Mouse (Mus musculus) kidney, postnatal 0 days (tissue): ENCODE measurements around the gene Ccdc177. TPM values are rescaled to one million over a fixed set of nuclear protein-coding genes. Genes with fewer than 3 reads are reported as not detected.

Source experiments
- ATAC-seq: fragments of 200-750 bp; cut with Nextera tagmentation; replicated peaks from 2 replicates; pipeline ENCODE4 v1.8.0; 2017; ENCODE audit warnings: low read depth, moderate number of reproducible peaks, moderate TSS enrichment, moderate library complexity; ENCODE audit not compliant: low FRiP score
- DNase-seq: peaks from one replicate; pipeline ENCODE4 v3.0.0-alpha.2; 2016; ENCODE audit warnings: low spot score
- H3K27ac ChIP-seq: fragments of 300-500 bp; sonication (generic); 2 replicates; pipeline ENCODE4 v1.5.1; 2014; ENCODE audit warnings: mild to moderate bottlenecking
- H3K27me3 ChIP-seq: fragments of 300-500 bp; sonication (generic); 2 replicates; pipeline ENCODE4 v1.6.1; 2014; ENCODE audit warnings: low read length, mixed read lengths; ENCODE audit not compliant: insufficient read depth
- H3K36me3 ChIP-seq: fragments of 300-500 bp; sonication (generic); 2 replicates; pipeline ENCODE4 v1.6.1; 2014; ENCODE audit warnings: low read length, mixed read lengths; ENCODE audit not compliant: insufficient read depth
- H3K4me1 ChIP-seq: fragments of 300-500 bp; sonication (generic); replicated peaks from 2 replicates; pipeline ENCODE4 v1.6.1; 2014; ENCODE audit warnings: antibody characterized with exemption, low read length, mixed read lengths; ENCODE audit not compliant: insufficient read depth
- H3K4me2 ChIP-seq: fragments of 300-500 bp; sonication (generic); 2 replicates; pipeline ENCODE4 v1.6.1; 2014; ENCODE audit warnings: mild to moderate bottlenecking, low read length, moderate library complexity, mixed read lengths
- H3K4me3 ChIP-seq: fragments of 300-500 bp; sonication (generic); replicated peaks from 2 replicates; pipeline ENCODE4 v1.5.1; 2014; ENCODE audit warnings: low read depth, low read length
- H3K9ac ChIP-seq: fragments of 300-500 bp; sonication (generic); 2 replicates; pipeline ENCODE4 v1.6.1; 2014; ENCODE audit warnings: low read depth, low read length
- H3K9me3 ChIP-seq: fragments of 300-500 bp; sonication (generic); replicated peaks from 2 replicates; pipeline ENCODE4 v1.6.1; 2016; ENCODE audit warnings: low read length, inconsistent platforms, mixed read lengths
- CTCF ChIP-seq: IDR thresholded peaks from 2 replicates; pipeline ENCODE4 v1.5.1; 2016; ENCODE audit warnings: antibody characterized with exemption, low read depth, mild to moderate bottlenecking, moderate library complexity
- WGBS: fragments of 180-500 bp; shearing (Covaris S2); extraction: QIAGEN DNeasy Blood & Tissue Kit; methylation state at CpG from one replicate; pipeline ENCODE4 v1.1.7; 2014; 5-methylcytosine and 5-hydroxymethylcytosine counted together
- polyA plus RNA-seq: library from polyadenylated mRNA; unstranded; fragments of >200 nt; fragmentation: Nextera tagmentation; extraction: Ambion mirVana; gene quantifications from 2 replicates; pipeline ENCODE4 v1.2.1, GENCODE M21; 2015

Gene Ccdc177
- polyA plus RNA-seq, 1 experiment from 2014 or later, result 0.08 TPM

DNA sequence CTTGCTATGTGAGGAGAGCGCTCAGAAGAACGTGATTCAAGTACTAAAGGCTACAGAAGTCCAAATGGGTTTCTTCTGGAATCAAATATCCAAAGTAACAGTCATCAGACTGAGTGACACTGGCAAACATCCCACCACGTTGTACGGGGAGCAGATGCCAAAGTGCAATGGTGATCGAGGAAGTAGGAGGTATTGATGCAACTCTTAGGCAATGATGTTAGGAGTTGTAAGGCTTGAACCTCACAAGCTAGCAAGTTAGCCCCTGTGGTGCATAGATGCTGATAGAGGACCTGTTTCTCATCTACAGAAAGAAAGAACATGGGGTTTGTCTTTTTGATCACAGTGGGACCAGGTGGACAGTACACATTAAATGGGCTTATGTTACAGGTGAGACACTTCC lies 2.5 kb upstream of the Ccdc177 start:
- ATAC-seq, result no peak
- no peaks in the 10 kb centered on the region for H3K9me3 ChIP-seq
- peaks cover 21% of the 10 kb centered on the region for H3K4me1 ChIP-seq
- no peak overlapping the region for H3K4me2 ChIP-seq
- no peak for DNase-seq
- 84% methylated on average over 5 of the region's 5 CpGs for WGBS
- H3K4me3 ChIP-seq, result no peak overlapping the region
- no peak for TF ChIP-seq CTCF
- H3K27ac ChIP-seq, result no peak overlapping the region
- no peaks in the 10 kb centered on the region for H3K36me3 ChIP-seq
- no peak overlapping the region for H3K9ac ChIP-seq
- H3K27me3 ChIP-seq, result peaks cover 30% of the 10 kb centered on the region

DNA sequence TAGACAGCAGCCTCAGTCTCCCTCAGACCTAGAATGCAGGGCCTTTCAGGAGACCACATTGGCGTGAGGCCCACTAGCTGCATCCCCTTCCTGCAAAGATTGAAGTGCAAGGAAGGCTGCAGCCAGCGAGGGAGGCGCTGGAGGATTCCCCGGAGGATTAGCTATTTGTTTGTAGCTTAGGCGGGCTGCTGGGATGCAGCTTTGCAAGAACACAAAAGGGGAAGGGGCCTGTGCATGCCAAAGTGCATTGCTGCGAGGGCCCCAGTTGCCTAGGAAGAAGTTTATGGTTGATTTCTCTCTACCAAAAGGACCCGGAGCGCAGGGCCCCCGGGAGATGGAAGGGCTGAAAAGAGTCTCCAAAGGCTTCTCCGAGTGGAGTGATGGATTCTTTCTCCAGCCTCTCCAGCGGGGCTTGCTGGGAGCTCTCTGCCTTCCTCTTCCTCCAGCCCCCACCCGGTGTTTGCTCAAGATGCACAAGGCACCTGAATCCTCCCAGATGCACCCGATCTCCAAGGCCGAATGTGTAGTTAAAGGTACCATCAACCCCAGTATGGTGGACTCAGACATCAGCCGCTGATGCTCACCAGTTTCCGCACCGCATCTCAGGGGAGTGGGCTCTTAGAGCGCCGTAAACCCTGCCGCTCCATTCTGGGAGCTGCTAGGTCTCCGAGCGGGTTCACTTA lies 633 bp downstream of the Ccdc177 start:
- peak overlapping the region; percentile 94 for H3K4me2 ChIP-seq
- no peak for ATAC-seq
- no peaks in the 10 kb centered on the region for H3K9me3 ChIP-seq
- no peak overlapping the region for H3K27ac ChIP-seq
- peaks cover 53% of the 10 kb centered on the region for H3K27me3 ChIP-seq
- WGBS, result 3% methylated on average over 22 of the region's 22 CpGs
- no peaks in the 10 kb centered on the region for H3K36me3 ChIP-seq
- peaks cover 30% of the 10 kb centered on the region for H3K4me1 ChIP-seq
- DNase-seq, result peak; percentile 10
- no peak for TF ChIP-seq CTCF
- H3K4me3 ChIP-seq, result peak overlapping the region; percentile 35
- H3K9ac ChIP-seq, result 0 out of 2 replicates have a peak overlapping the region, but pooled peaks have one; percentile 10

DNA sequence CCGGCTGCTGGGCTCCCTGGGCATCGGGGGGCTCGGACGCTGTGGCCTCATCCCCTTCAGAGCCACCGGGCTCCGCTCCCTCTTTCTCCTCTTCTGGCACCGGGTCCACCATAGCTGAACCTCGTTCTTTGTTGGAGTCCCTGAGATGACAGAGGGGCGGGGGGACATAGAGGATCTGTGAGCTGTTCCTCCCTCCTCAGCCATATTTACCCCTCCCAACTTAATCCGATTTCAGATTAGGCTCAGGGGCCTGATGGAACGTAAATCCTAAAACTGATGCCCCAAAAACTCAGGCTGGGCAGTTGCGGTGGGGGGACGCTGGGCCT lies 1.1 kb downstream of the Ccdc177 start:
- peaks cover 30% of the 10 kb centered on the region for H3K4me1 ChIP-seq
- TF ChIP-seq CTCF, result no peak
- H3K27me3 ChIP-seq, result peaks cover 53% of the 10 kb centered on the region
- peak overlapping the region; percentile 50 for H3K4me3 ChIP-seq
- no peak overlapping the region for H3K27ac ChIP-seq
- ATAC-seq (0 out of 2 replicates have a peak, but pooled peaks have one; percentile 2), DNase-seq (no peak)
- peak overlapping the region; percentile 94 for H3K4me2 ChIP-seq
- no peaks in the 10 kb centered on the region for H3K36me3 ChIP-seq
- peak overlapping the region; percentile 24; the same call in 1 of the 2 replicates for H3K9ac ChIP-seq
- 13% methylated on average over 13 of the region's 13 CpGs for WGBS
- H3K9me3 ChIP-seq, result no peaks in the 10 kb centered on the region

DNA sequence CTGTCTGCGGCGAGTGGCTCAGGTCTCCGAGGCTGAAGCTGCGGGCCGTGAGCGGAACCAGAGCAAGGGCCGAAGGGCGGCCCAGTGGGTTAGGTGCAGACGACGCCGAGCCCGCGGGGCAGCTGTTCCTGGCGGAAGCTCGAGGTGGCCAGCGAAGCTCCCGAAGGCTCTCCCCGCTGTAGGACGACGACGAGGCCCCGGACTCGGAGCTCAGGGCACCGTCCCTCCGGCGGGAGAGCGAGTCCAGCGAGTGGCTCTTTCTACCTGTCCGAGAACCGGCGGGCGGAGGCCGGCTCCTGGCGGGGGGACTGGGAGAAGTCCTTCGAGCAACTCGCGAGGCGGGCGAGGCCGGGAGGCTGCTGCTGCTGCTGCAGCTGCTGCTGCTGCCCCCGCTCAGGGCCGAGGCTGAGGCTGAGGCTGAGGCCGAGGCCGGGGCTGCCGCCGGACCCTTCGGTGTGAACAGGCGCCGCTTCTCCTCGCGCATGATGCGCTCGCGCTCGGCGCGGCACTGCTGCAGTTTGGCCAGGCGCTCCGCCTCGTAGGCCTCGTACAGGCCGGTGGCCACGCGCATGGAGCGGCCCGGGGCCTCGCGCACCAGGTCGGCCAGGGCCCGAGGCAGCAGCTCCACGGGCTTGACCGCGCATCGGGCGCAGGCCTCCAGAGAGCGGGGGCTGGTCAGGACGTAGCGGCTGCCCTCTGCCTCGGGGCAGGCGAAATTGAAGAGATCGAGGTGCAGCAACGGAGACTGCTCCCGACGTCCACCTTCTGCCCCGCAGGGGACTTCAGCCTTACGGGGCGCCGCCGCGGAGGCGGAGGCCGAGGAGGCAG lies 1.7 kb downstream of the Ccdc177 start:
- DNase-seq, result peak; percentile 36
- Histone ChIP-seq H3K27me3 (peaks cover 53% of the 10 kb centered on the region), H3K4me3 (peak overlapping the region; percentile 50), H3K4me1 (peaks cover 30% of the 10 kb centered on the region), H3K36me3 (no peaks in the 10 kb centered on the region), H3K9me3 (no peaks in the 10 kb centered on the region), H3K9ac (peak overlapping the region; percentile 50), H3K27ac (no peak overlapping the region), H3K4me2 (peak overlapping the region; percentile 94)
- WGBS, result 1% methylated on average over 87 of the region's 92 CpGs
- ATAC-seq, result 0 out of 2 replicates have a peak, but pooled peaks have one; percentile 15
- no peak for TF ChIP-seq CTCF

DNA sequence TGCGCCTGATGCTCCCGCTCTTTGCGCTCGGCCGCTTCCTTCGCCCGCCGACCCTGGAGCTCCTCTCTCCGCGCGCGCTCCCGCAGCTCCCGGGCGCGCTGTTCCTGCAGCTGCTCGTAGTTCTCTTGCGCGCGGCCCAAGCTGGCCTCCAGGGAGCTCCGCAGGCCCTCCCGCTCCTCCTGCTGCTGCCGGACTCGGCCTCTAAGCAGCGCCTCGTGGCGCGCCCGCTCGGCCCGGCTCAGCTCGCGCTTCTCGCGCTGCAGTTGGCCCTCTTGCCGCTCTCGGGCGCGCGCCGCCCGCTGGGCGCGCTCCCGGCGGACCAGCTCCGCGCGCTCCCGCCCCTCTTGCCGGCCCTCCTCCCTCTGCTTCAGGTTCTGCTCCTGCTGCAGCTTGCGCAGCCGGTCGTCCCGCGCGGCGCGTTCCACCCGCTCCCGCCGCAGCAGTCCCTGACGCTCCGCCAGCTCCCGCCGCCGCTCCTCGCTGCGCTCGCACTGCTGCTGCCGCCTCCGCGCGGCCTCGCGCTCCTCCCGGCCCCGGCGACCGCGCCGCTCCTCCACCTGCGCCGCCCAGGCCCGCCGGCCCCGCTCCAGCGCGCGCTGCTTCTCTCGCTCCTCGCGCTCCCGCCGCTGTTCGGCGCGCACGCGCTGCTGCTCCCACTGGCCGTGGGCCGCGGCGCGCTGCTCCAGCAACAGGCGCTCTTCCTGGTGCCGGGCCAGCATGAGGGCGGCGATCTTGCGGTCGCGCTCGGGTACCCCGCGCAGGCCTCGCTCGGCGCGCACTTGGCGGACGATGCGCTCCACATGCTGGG lies 2.5 kb downstream of the Ccdc177 start:
- TF ChIP-seq CTCF, result no peak
- Histone ChIP-seq H3K27me3 (peaks cover 53% of the 10 kb centered on the region), H3K4me1 (peaks cover 30% of the 10 kb centered on the region), H3K9ac (peak overlapping the region; percentile 50), H3K4me2 (peak overlapping the region; percentile 94), H3K4me3 (peak overlapping the region; percentile 50), H3K27ac (peak overlapping the region; percentile 13; the same call in 1 of the 2 replicates), H3K9me3 (no peaks in the 10 kb centered on the region), H3K36me3 (no peaks in the 10 kb centered on the region)
- WGBS, result 1% methylated on average over 118 of the region's 122 CpGs
- ATAC-seq (peak; percentile 76), DNase-seq (peak; percentile 75)

DNA sequence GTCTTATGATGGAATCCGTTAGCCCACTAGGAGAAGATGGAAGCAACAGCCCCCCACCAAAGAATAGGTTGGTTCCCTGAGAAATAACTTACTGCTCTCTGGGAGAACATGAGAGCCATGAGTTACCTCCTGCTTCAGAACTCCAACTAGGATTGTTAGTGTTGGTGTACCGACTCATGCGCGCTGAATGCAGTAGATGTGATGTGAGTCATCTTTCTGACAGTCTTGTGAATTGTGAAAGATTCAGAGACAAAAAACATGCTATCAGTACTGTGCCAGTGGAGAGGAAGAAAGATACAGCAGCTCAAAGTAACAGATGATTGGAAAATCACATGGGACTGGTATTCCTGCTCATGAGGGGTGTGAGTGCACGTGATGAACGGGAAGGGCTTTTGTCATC lies 8.9 kb downstream of the Ccdc177 start:
- no peak overlapping the region for H3K9ac ChIP-seq
- H3K4me3 ChIP-seq, result no peak overlapping the region
- no peaks in the 10 kb centered on the region for H3K4me1 ChIP-seq
- H3K36me3 ChIP-seq, result no peaks in the 10 kb centered on the region
- DNase-seq (no peak), ATAC-seq (no peak)
- no peak overlapping the region for H3K4me2 ChIP-seq
- no peak overlapping the region for H3K27ac ChIP-seq
- peaks cover 9% of the 10 kb centered on the region for H3K27me3 ChIP-seq
- H3K9me3 ChIP-seq, result no peaks in the 10 kb centered on the region
- 84% methylated on average over 6 of the region's 6 CpGs for WGBS
- no peak for TF ChIP-seq CTCF
